Mouse (Mus musculus): ENCODE measurements around the gene Kcnd1.

The Kcnd1 gene

DNA sequence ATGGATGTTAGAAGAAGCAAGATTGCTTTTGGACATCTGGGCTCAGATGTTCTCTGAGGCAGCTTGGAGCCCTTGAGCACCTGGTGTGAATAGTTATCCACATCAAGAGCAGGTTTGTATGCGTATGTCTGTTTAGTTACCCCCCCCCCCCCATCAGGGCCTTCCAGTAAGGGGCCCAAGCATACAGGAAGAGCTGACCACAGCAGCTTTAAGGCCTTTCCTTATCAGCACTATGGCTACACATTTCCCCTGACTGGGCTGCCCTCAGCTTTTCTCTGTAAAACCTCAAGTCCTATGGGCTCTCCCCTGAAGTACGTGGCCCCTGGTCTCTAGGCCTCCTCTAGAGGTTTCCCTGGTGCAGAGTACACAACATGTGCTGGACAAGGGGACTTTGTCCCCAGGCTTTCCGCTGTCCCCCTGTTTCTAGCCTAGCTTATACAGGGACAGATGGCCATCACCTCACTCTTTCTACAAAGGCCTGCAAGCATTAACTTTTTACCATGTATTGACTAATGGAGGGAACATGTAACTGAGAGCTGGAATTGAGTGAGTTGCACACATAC, 37.2 kb downstream of the Kcnd1 start:
- no peak for DNase-seq (ENCODE audit: inconsistent ontology term)

DNA sequence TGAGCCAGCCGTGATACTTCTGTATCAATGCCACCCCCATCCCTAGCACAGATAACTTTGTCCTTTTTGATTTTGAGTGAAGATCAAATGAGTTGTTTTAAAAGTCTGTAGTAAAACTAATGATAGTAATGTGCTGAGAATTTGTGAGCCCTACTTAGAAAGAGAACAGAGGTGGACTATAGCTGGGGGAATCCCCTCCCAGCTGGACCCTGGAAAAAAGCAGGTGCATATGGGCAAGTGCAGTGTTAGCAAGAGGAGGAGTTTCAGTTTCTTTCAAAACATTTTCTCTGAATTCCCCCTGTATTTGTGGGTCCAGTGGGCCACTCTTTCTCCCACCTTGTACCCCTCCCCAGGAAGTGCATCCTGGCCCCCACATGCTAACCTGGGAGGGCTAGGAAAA, 41.1 kb downstream of the Kcnd1 start:
- DNase-seq (ENCODE audit: inconsistent ontology term), result no peak

- no peak for DNase-seq (ENCODE audit: inconsistent ontology term)
These were observed 42.5 kb downstream of the Kcnd1 start for GRCm38 (mm10) chrX:7864551-7864950.

GRCm38 (mm10) chrX:7865343-7865742, 43.3 kb downstream of the Kcnd1 start:
- no peak for DNase-seq (ENCODE audit: inconsistent ontology term)

GRCm38 (mm10) chrX:7865786-7866185, 43.7 kb downstream of the Kcnd1 start:
- no peak for DNase-seq (ENCODE audit: inconsistent ontology term)

DNA sequence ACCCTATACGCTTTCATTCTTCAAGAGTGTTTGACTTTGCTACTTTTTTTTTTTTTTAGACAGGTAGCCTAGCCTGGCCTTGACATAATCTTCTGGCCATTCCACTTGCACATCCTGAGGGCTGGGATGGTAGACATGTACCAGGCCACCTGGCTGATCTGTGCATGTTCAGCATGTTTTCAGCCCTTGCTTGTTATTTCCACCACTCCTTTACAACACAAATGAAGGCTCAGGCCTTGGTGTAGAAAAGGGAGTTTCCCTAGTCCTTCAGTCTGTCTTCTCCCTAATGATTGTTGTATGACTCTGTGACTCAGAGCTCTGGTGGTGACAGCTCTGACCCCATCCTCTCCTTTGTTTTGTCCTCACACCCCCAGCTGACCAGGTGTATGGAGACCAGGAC, 45.1 kb downstream of the Kcnd1 start:
- no peak for DNase-seq (ENCODE audit: inconsistent ontology term)

DNA sequence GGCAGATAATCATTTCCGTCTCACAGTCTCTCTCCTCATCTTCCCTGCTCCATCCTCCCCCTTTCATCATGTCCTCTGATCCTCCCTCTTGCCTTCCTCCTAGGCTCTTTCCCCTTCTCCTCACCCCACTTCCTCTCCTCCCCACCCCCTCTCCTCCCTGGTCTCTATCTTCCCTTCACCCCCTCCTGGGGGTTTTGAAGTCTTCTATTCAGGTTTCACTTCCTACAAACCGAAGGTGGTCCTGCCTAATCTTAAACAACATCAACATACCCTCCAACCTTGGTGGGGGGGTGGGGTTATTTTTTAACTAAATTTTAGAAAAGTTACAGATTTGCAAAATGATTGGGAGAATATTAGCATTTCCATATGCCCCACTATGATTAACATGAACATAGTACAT, 46.4 kb downstream of the Kcnd1 start:
- no peak for DNase-seq (ENCODE audit: inconsistent ontology term)

DNA sequence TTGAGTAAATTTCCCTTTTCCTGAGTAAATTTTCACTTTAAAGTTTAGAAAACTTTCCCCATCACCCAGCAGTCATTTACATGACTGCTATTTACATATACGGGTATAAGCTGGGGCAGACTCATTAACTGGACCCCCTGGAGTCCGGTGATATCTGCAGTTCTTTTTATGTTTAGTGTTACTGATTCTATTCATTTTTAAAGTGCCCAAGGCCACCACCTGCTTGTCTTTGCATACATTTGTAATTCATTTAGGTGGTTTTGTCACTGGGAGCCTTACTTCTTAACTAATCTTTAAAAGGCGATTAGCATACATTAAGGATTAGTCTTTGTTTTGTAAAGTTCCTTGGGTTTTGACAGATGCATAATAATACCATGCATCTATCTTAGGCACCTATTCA, 47.7 kb downstream of the Kcnd1 start:
- no peak for DNase-seq (ENCODE audit: inconsistent ontology term)

- DNase-seq (ENCODE audit: inconsistent ontology term), result peak; percentile 81
These were observed 55.9 kb downstream of the Kcnd1 start, which contains the start of gene Pim2 for GRCm38 (mm10) chrX:7878007-7878419. Gene Pim2, plus strand, starts transcription at chrX:7878262.

- no peak for DNase-seq (ENCODE audit: inconsistent ontology term)
These were observed 56.4 kb downstream of the Kcnd1 start for GRCm38 (mm10) chrX:7878495-7878894.

- DNase-seq (ENCODE audit: inconsistent ontology term), result peak; percentile 81
These were observed 57.7 kb downstream of the Kcnd1 start for GRCm38 (mm10) chrX:7879819-7880218.

DNA sequence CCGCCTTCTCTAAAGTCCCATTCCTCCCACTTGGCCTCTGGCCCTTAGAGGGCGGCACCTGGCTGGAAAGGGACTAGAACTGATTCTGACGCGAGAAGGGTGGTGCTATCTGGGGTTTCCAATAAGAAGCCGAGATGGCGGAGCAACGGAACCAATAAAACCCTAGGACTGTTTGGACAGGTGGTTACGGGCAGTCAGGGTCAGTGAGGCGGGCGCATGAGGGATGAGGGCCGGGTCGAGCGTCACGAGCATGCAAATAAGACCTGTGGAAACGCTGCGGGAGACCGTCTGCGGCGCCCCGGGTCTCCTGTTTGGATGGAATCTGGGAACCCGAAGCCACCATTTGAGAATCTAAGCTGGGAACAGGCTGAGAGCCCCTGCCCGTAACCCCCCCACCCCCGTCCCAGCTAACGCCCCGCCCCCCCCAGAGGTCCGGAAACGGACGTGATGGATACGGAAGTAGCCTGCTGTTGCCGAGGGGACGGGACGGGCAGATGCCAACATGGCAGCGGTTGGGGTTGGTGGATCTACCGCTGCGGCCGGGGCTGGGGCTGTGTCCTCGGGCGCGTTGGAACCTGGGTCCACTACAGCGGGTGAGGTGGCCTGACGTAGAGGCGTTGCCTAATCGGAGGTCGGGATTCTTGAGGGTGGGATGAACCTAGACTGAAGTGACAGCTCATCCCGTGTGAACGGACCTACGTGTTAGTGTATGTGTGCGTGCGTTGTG, 61.9 kb downstream of the Kcnd1 start, which contains the start of gene Slc35a2:
Slc35a2 (plus strand) TSS at position 188 of the 727 bp plus-strand sequence.
- DNase-seq (ENCODE audit: inconsistent ontology term), result peak; percentile 92

Measured in Muller cell, postnatal 12 days (primary cell).